Comparison of ENCODE assay signal across 7 mouse cellular contexts in the genomic region with DNA sequence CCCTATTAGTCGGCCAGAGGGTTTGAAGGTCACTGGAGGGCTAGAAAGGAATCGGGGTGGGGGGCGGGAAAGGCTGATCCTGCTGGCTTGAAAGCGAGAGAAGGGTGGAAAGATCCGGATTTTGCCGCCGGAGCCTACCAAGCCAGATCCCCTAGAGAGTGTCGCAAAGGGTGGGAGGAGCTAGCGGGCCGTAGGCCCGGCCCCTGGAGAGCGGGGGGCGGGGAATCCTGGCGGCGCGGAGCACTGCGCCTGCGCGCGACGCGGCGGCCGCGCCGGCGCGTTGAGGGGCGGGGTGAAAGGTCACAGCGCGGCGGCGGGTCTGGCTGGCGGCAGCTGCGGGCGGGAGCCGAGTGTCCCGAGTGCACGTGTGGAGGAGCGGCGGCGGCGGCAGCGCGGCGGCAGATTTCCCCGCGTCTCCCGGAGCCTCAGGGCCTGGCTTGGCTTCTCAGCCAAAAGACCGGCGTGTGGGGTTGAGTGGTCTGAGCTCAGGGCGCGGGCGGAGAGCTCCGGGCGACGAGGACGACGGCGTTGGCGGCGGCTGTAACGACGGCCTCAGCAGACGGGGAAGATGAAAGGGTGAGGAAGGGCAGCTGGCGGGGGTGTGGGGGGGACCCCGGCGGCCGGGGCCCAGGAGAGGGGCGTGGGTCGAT. TPM values are rescaled to one million over a fixed set of nuclear protein-coding genes. Genes with fewer than 3 reads are reported as not detected.
DNase-seq lines count a peak whose midpoint lies in the region; ATAC-seq and TF ChIP-seq lines count a peak whose summit lies in the region.

Gene Atp6v1a (minus strand): TSS at position 170 of the 650 bp plus-strand sequence.
Gene Naa50 (plus strand): TSS at position 295 of the 650 bp plus-strand sequence.

- peak; percentile 21; the same call in 1 of the 2 replicates for TF ChIP-seq POLR2A in spleen, adult 2 months (IDR thresholded peaks at IDR 0.05; ENCODE audit: low read depth, low read length)

- peak within 1 kb of the TSS; percentile 97 for H3K27ac ChIP-seq in limb, embryonic 12.5 days
- H3K27ac ChIP-seq in midbrain, embryonic 15.5 days: peak within 1 kb of the TSS; percentile 98
- H3K27ac ChIP-seq in spleen, adult 2 months (ENCODE audit: insufficient read depth, low read length): peak within 1 kb of the TSS; percentile 100

- peak within 1 kb of the TSS; percentile 90 for H3K9ac ChIP-seq in limb, embryonic 12.5 days (replicated peaks)
- peak within 1 kb of the TSS; percentile 91 for H3K9ac ChIP-seq in midbrain, embryonic 15.5 days

- no peak for TF ChIP-seq CTCF in spleen, adult 2 months (IDR thresholded peaks at IDR 0.05; ENCODE audit: extremely low read depth, insufficient read depth, insufficient read length, insufficient replicate concordance)

- WGBS in limb, embryonic 12.5 days: under 1% methylated on average over 71 of the region's 71 CpGs
- WGBS in midbrain, embryonic 15.5 days: under 1% methylated on average over 68 of the region's 71 CpGs
- WGBS in spleen, adult 2 months: under 1% methylated on average over 67 of the region's 71 CpGs

- peak; percentile 96 for DNase-seq in adrenal gland, postnatal 10 days
- peak; percentile 95 for DNase-seq in embryo, embryonic 9.5 days (ENCODE audit: extremely low spot score)
- DNase-seq in gastrocnemius, postnatal 4 days (ENCODE audit: low spot score in 2 of 2): peak; percentile 91 to 92
- DNase-seq in kidney, adult 11 months: peak; percentile 95
- DNase-seq in spleen, adult 2 months (ENCODE audit: low read depth in 1 of 2, low spot score in 2 of 2): peak; percentile 82 to 84

- no peaks in the 10 kb centered on the region for H3K9me3 ChIP-seq in limb, embryonic 12.5 days
- no peaks in the 10 kb centered on the region for H3K9me3 ChIP-seq in midbrain, embryonic 15.5 days

- ATAC-seq in limb, embryonic 12.5 days (ENCODE audit: insufficient number of reproducible peaks, insufficient read depth, low FRiP score, low TSS enrichment, low read depth): peak; percentile 86
- peak; percentile 89 for ATAC-seq in midbrain, embryonic 15.5 days (replicated peaks)

- H3K4me1 ChIP-seq in limb, embryonic 12.5 days (replicated peaks): peaks cover 13% of the 10 kb centered on the region
- peaks cover 29% of the 10 kb centered on the region for H3K4me1 ChIP-seq in midbrain, embryonic 15.5 days
- peaks cover 3% of the 10 kb centered on the region for H3K4me1 ChIP-seq in spleen, adult 2 months (ENCODE audit: control insufficient read depth, insufficient read depth, insufficient read length)

- peak within 1 kb of the TSS; percentile 95 for H3K4me3 ChIP-seq in limb, embryonic 12.5 days (replicated peaks)
- peak within 1 kb of the TSS; percentile 78 for H3K4me3 ChIP-seq in midbrain, embryonic 15.5 days
- H3K4me3 ChIP-seq in spleen, adult 2 months (ENCODE audit: extremely low read depth, insufficient read depth, insufficient read length): peak within 1 kb of the TSS; percentile 99

- H3K4me2 ChIP-seq in limb, embryonic 12.5 days: peak within 1 kb of the TSS; percentile 94
- peak within 1 kb of the TSS; percentile 80 for H3K4me2 ChIP-seq in midbrain, embryonic 15.5 days

- no peaks in the 10 kb centered on the region for H3K36me3 ChIP-seq in limb, embryonic 12.5 days
- no peaks in the 10 kb centered on the region for H3K36me3 ChIP-seq in midbrain, embryonic 15.5 days (replicated peaks)
- H3K36me3 ChIP-seq in spleen, adult 2 months (ENCODE audit: control insufficient read depth, insufficient read depth, low read length): no peaks in the 10 kb centered on the region

- no peaks in the 10 kb centered on the region for H3K27me3 ChIP-seq in limb, embryonic 12.5 days
- no peaks in the 10 kb centered on the region for H3K27me3 ChIP-seq in midbrain, embryonic 15.5 days (replicated peaks)
- H3K27me3 ChIP-seq in spleen, adult 2 months (ENCODE audit: control insufficient read depth, insufficient read depth, low read length): no peaks in the 10 kb centered on the region

RNA-seq across cellular contexts. Expression of gene Atp6v1a, which starts in this region (rescaled TPM):
- 10 to 100 TPM; 91.4 to 92.3 TPM for total RNA-seq in adrenal gland, postnatal 10 days (2021)
- total RNA-seq in gastrocnemius, postnatal 4 days (2021): 10 to 100 TPM; 46.1 to 56.8 TPM
- polyA plus RNA-seq in limb, embryonic 12.5 days (2016; fragmentation: Nextera tagmentation; extraction: Ambion mirVana): 34.2 and 43.7 TPM in 2 replicates
- polyA plus RNA-seq in midbrain, embryonic 15.5 days (2015; fragmentation: Nextera tagmentation; extraction: Ambion mirVana): 128 and 133 TPM in 2 replicates
- 6.5 and 7.2 TPM in 2 replicates for polyA plus RNA-seq in spleen, adult 2 months (2012; rRNA removed)

RNA-seq across cellular contexts. Expression of gene Naa50, which starts in this region (rescaled TPM):
- 10 to 100 TPM; 82.8 to 85.7 TPM for total RNA-seq in adrenal gland, postnatal 10 days (2021)
- total RNA-seq in gastrocnemius, postnatal 4 days (2021): 100 to 1,000 TPM; 214 to 254 TPM
- polyA plus RNA-seq in limb, embryonic 12.5 days (2016; fragmentation: Nextera tagmentation; extraction: Ambion mirVana): 121 and 130 TPM in 2 replicates
- 58.6 and 60.8 TPM in 2 replicates for polyA plus RNA-seq in midbrain, embryonic 15.5 days (2015; fragmentation: Nextera tagmentation; extraction: Ambion mirVana)
- polyA plus RNA-seq in spleen, adult 2 months (2012; rRNA removed): 9.1 and 12.4 TPM in 2 replicates

Comparison
In these comparisons a context has a peak if more than half of its experiments do, and no peak if none do; other contexts are left out.
1. Peak in every context shown above with its lines: DNase-seq, ATAC-seq, H3K4me3 ChIP-seq and H3K27ac ChIP-seq.